27 mouse cellular contexts compared by ENCODE assay signal in genomic region chr19:4370254-4370653, GRCm38 (mm10). TPM values are rescaled to one million over a fixed set of nuclear protein-coding genes. Genes with fewer than 3 reads are reported as not detected.
DNase-seq lines count a peak whose midpoint lies in the region; ATAC-seq and TF ChIP-seq lines count a peak whose summit lies in the region.
"Had no signal": no experiment of that assay in that cellular context is flagged by ENCODE, and none has a peak within 500 bp of the region (broad histone marks: within the 10 kb centered on the region; RNA-seq: fewer than 3 reads in every experiment).

No protein-coding gene starts in this region.

- no peak for DNase-seq in gastrocnemius, adult 2 months
- DNase-seq in gastrocnemius, adult 18-20 months (ENCODE audit: low spot score): no peak
- DNase-seq in 416B (ENCODE audit: low read depth) (peak; percentile 50), adipocyte (ENCODE audit: low spot score) (peak; percentile 77)
- DNase-seq in frontal cortex, postnatal 25 days (ENCODE audit: low spot score in 2 of 2): no peak
- DNase-seq: adrenal gland, postnatal 25 days; B cell, adult 2 months; cerebellum, adult 11 months; cerebellum, adult 2 months; cerebellum, adult 9-11 months; cerebellum, postnatal 25 days; forebrain, postnatal 0 days; gastrocnemius, postnatal 14 days; heart, adult 11 months; heart, postnatal 14 days; heart, postnatal 4 days; kidney, adult 2 months had no signal

- peak overlapping the region; percentile 61 for H3K27ac ChIP-seq in gastrocnemius, adult 2 months
- H3K27ac ChIP-seq in hindbrain, embryonic 13.5 days: no peak overlapping the region
- H3K27ac ChIP-seq: embryonic facial prominence, embryonic 12.5 days; embryonic facial prominence, embryonic 15.5 days; heart, embryonic 10.5 days; heart, embryonic 13.5 days; hindbrain, embryonic 15.5 days had no signal

- H3K9ac ChIP-seq in hindbrain, embryonic 13.5 days: no peak overlapping the region
- H3K9ac ChIP-seq: embryonic facial prominence, embryonic 12.5 days; embryonic facial prominence, embryonic 15.5 days; forebrain, postnatal 0 days; heart, embryonic 13.5 days; hindbrain, embryonic 15.5 days had no signal

- H3K4me3 ChIP-seq in gastrocnemius, adult 2 months: no peak overlapping the region
- H3K4me3 ChIP-seq in hindbrain, embryonic 13.5 days: no peak overlapping the region
- H3K4me3 ChIP-seq: embryonic facial prominence, embryonic 12.5 days; embryonic facial prominence, embryonic 15.5 days; heart, embryonic 10.5 days; heart, embryonic 13.5 days; hindbrain, embryonic 15.5 days had no signal

- no peaks in the 10 kb centered on the region for H3K27me3 ChIP-seq in hindbrain, embryonic 13.5 days
- H3K27me3 ChIP-seq: CH12.LX; embryonic facial prominence, embryonic 12.5 days; embryonic facial prominence, embryonic 15.5 days; heart, embryonic 13.5 days; hindbrain, embryonic 15.5 days had no signal

- H3K9me3 ChIP-seq in hindbrain, embryonic 13.5 days: no peaks in the 10 kb centered on the region
- H3K9me3 ChIP-seq: embryonic facial prominence, embryonic 12.5 days; embryonic facial prominence, embryonic 15.5 days; G1E; heart, embryonic 10.5 days; heart, embryonic 13.5 days; hindbrain, embryonic 15.5 days had no signal

- no peaks in the 10 kb centered on the region for H3K36me3 ChIP-seq in hindbrain, embryonic 13.5 days
- H3K36me3 ChIP-seq: hindbrain, embryonic 15.5 days had no signal

- TF ChIP-seq CTCF in gastrocnemius, adult 2 months (IDR thresholded peaks at IDR 0.05): no peak

- WGBS in hindbrain, embryonic 13.5 days: 96% methylated on average over 1 of the region's 1 CpGs

- no peak overlapping the region for H3K4me2 ChIP-seq in hindbrain, embryonic 13.5 days
- H3K4me2 ChIP-seq: embryonic facial prominence, embryonic 12.5 days; embryonic facial prominence, embryonic 15.5 days; heart, embryonic 13.5 days; hindbrain, embryonic 15.5 days had no signal

- intact Hi-C loops in gastrocnemius, adult 2 months (cut with DNase I): no loop called here

- H3K4me1 ChIP-seq in hindbrain, embryonic 13.5 days (replicated peaks): no peaks in the 10 kb centered on the region
- H3K4me1 ChIP-seq: embryonic facial prominence, embryonic 12.5 days; embryonic facial prominence, embryonic 15.5 days; heart, embryonic 10.5 days; hindbrain, embryonic 15.5 days had no signal

- ATAC-seq in hindbrain, embryonic 13.5 days (ENCODE audit: low FRiP score): no peak
- ATAC-seq: forebrain, embryonic 14.5 days; forebrain, postnatal 0 days; intestine, postnatal 0 days had no signal

RNA-seq across cellular contexts. Expression of gene Kdm2a, which starts 27.8 kb away (rescaled TPM):
- 10 to 100 TPM; 39.1 to 39.7 TPM for total RNA-seq in gastrocnemius, adult 2 months (2021)
- 10 to 100 TPM; 33.4 to 36.8 TPM for total RNA-seq in gastrocnemius, adult 18-20 months (2021)
- 34.6 and 36.3 TPM in 2 replicates for polyA plus RNA-seq in hindbrain, embryonic 13.5 days (2015; fragmentation: Nextera tagmentation; extraction: Ambion mirVana)

Comparison
In these comparisons a context has a peak if more than half of its experiments do, and no peak if none do; other contexts are left out.
1. DNase-seq: peak in 416B (single experiment) and adipocyte (single experiment); none in gastrocnemius, adult 2 months (single experiment), gastrocnemius, adult 18-20 months (single experiment) and frontal cortex, postnatal 25 days (0 of 2).